Mouse (Mus musculus): ENCODE measurements at regions not wholly inside any gene's neighbourhood (a gene's known extent, or its start where the extent isn't known, plus 50 kb on each side); places are given as distances from the start of the nearest gene placed in this dataset.

- Histone ChIP-seq H3K27ac (ENCODE audit: control insufficient read depth, low read depth, low read length) (no peak overlapping the region), H3K9ac (ENCODE audit: control insufficient read depth, low read depth, low read length, poor library complexity, severe bottlenecking) (no peak overlapping the region), H3K9me3 (replicated peaks; ENCODE audit: insufficient read depth, low read length) (no peaks in the 10 kb centered on the region), H3K4me3 (ENCODE audit: control insufficient read depth in 1 of 2, insufficient read depth in 1 of 2, low read depth in 2 of 2, low read length in 2 of 2) (no peak overlapping the region), H3K27me3 (ENCODE audit: control insufficient read depth in 1 of 2, insufficient read depth in 2 of 2, low read length in 2 of 2) (no peaks in the 10 kb centered on the region), H3K36me3 (ENCODE audit: control insufficient read depth in 1 of 2, insufficient read depth in 2 of 2, low read length in 2 of 2) (no peaks in the 10 kb centered on the region), H3K4me1 (ENCODE audit: control insufficient read depth in 1 of 2, insufficient read depth in 2 of 2, low read length in 2 of 2) (no peaks in the 10 kb centered on the region; a peak in 1 of 4 replicates), H3K79me2 (ENCODE audit: control insufficient read depth, insufficient read depth, low read length, poor library complexity) (no peaks in the 10 kb centered on the region)
- no peak for DNase-seq (ENCODE audit: low read depth, low spot score)
- TF ChIP-seq ZKSCAN1 (IDR thresholded peaks at IDR 0.05; ENCODE audit: low read depth, low read length) = no peak
- no peak for TF ChIP-seq JUND (IDR thresholded peaks at IDR 0.05; ENCODE audit: low read depth, low read length)
- no peak for TF ChIP-seq MEF2A (IDR thresholded peaks at IDR 0.05; ENCODE audit: extremely low read depth, insufficient replicate concordance, low read depth, low read length, poor library complexity, severe bottlenecking)
- TF ChIP-seq POLR2AphosphoS2 (IDR thresholded peaks at IDR 0.05; ENCODE audit: low read length) = no peak
- TF ChIP-seq CHD2 (IDR thresholded peaks at IDR 0.05; ENCODE audit: low read length) = no peak
- no peak for TF ChIP-seq ZNF384 (IDR thresholded peaks at IDR 0.05; ENCODE audit: low read depth, low read length)
- TF ChIP-seq MAX (IDR thresholded peaks at IDR 0.05; ENCODE audit: low read length) = no peak
- no peak for TF ChIP-seq ETS1 (IDR thresholded peaks at IDR 0.05; ENCODE audit: low read depth, low read length)
- no peak for TF ChIP-seq USF2 (IDR thresholded peaks at IDR 0.05; ENCODE audit: borderline replicate concordance in 1 of 2, insufficient read depth in 1 of 2, low read depth in 1 of 2, low read length in 2 of 2)
- no peak for TF ChIP-seq MXI1 (IDR thresholded peaks at IDR 0.05; ENCODE audit: low read depth, low read length)
- no peak for TF ChIP-seq ZC3H11A (IDR thresholded peaks at IDR 0.05; ENCODE audit: low read depth, low read length)
- TF ChIP-seq MYC (IDR thresholded peaks at IDR 0.05; ENCODE audit: low read depth, low read length) = no peak
- TF ChIP-seq HCFC1 (IDR thresholded peaks at IDR 0.05; ENCODE audit: low read depth, low read length) = no peak
These were observed 2758.8 kb upstream of the Gm7489 start for GRCm38 (mm10) chr15:51125896-51126295.

DNA sequence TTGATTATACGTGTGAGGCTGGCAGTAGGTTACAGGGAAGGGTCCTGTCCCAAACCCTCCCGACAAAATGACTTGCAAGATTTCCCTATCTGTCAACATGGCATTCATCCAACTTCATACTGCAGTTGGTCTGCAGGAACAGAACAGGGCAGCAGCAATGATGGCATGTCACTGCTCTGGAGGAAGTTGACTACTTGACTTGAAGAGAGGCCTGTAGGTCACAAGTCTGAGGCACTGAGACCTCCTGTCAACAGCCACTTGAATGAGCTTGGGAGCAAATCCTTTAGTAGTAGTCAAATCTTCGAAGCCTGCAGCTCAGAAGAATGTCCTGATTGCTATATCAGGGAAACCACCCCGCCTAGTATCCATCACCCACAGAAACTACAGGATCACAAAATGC is 2753.7 kb upstream of the Gm7489 start:
- H3K4me1 ChIP-seq (ENCODE audit: control insufficient read depth in 1 of 2, insufficient read depth in 2 of 2, low read length in 2 of 2) = no peaks in the 10 kb centered on the region; a peak in 1 of 4 replicates
- no peaks in the 10 kb centered on the region for H3K36me3 ChIP-seq (ENCODE audit: control insufficient read depth in 1 of 2, insufficient read depth in 2 of 2, low read length in 2 of 2)
- H3K4me3 ChIP-seq (ENCODE audit: control insufficient read depth in 1 of 2, insufficient read depth in 1 of 2, low read depth in 2 of 2, low read length in 2 of 2) = no peak overlapping the region
- H3K27ac ChIP-seq (ENCODE audit: control insufficient read depth, low read depth, low read length) = no peak overlapping the region
- peak; percentile 49 for DNase-seq (ENCODE audit: low read depth, low spot score)
- TF ChIP-seq MXI1 (IDR thresholded peaks at IDR 0.05; ENCODE audit: low read depth, low read length) (no peak), USF1 (IDR thresholded peaks at IDR 0.05; ENCODE audit: low read depth, low read length) (no peak), RCOR1 (IDR thresholded peaks at IDR 0.05; ENCODE audit: low read depth, low read length) (no peak), EP300 (IDR thresholded peaks at IDR 0.05; ENCODE audit: low read depth in 1 of 2, low read length in 2 of 2) (0 out of 4 replicates have a peak, but pooled peaks of 1 of the 2 experiments have one; percentile 9)
- no peak overlapping the region for H3K9ac ChIP-seq (ENCODE audit: control insufficient read depth, low read depth, low read length, poor library complexity, severe bottlenecking)
- no peaks in the 10 kb centered on the region for H3K9me3 ChIP-seq (replicated peaks; ENCODE audit: insufficient read depth, low read length)
- H3K27me3 ChIP-seq (ENCODE audit: control insufficient read depth in 1 of 2, insufficient read depth in 2 of 2, low read length in 2 of 2) = no peaks in the 10 kb centered on the region
- no peaks in the 10 kb centered on the region for H3K79me2 ChIP-seq (ENCODE audit: control insufficient read depth, insufficient read depth, low read length, poor library complexity)
